Mouse (Mus musculus): ENCODE results near the gene Pde12.

DNA sequence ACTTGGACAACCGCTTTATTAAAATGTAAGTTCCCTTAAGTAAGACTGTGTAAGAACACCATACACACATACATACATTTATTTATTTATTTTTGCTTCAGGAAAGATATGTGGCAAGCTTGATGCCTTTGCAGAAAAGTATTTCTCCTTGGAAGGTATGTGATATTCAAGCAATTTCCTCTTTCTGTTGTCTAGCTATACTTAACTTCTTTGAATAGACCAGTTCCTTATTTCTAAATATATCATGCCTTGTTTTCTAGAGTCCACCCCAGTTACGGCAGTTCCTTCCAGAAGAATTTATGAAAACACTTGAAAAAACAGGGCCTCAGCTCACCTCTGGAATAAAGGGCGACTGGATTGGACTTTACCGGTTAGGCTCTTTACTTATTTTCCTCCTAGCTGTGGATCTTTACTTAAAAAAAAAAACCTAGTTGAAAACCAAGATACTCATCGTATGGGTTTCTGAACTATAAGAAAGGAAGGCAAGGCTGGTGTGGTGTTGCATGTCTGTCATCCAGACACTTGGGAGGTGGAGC lies 43.0 kb downstream of the Pde12 start:
- TF ChIP-seq CTCF (conservative IDR thresholded peaks at IDR 0.05; ENCODE audit: insufficient read depth, insufficient read length, low read depth, low read length) (no peak), POLR2A (IDR thresholded peaks at IDR 0.05; ENCODE audit: low read depth, low read length) (no peak)

Measured in kidney, adult 2 months (tissue).